Mouse (Mus musculus): ENCODE measurements around the gene Bcas3.

Bcas3 gene

DNA sequence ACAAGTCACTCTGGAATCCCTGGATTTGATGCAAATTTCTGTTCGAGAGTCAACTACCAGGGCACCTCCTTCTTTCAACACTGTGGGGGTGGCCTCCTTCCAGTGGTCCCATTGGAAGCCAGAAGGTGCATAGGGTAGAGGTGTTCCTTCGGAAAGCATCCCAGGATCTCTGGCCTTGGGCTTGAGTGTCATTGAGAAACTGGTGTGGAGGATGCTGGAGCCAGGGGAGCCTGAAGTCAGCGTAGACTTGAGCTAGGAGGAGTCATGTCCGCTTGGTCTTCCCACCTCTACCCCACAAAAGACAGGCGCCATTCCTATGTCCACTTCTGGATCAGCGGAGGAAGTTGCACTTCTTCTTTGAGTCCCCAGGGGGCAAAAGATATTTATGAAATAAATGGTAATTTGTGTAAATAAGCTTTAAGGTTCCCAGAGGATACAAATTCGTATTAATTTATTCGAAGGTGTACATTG is 488.3 kb downstream of the Bcas3 start:
- DNase-seq (ENCODE audit: low spot score in 2 of 2) = no peak

DNA sequence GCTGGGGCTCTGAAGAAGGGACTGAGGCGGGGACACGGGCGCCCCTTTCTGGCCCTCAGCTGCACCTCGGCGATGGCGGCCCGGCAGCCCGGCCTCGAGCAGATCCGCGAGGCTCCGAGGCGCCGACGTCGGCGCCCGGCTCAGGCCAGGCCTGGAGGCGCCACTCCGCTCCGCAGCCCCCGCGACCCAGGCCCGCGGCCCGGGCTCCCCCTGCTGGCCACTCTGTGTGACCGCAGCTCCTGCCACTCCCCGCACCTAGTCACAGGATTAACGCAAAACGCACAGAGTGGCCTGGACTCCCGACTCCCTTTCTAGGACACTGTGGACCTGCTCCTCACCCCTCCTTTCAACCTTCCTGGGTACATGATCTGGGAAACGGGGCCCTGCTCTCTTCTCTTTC is 489.0 kb downstream of the Bcas3 start:
- DNase-seq (ENCODE audit: low spot score in 2 of 2) = no peak

DNA sequence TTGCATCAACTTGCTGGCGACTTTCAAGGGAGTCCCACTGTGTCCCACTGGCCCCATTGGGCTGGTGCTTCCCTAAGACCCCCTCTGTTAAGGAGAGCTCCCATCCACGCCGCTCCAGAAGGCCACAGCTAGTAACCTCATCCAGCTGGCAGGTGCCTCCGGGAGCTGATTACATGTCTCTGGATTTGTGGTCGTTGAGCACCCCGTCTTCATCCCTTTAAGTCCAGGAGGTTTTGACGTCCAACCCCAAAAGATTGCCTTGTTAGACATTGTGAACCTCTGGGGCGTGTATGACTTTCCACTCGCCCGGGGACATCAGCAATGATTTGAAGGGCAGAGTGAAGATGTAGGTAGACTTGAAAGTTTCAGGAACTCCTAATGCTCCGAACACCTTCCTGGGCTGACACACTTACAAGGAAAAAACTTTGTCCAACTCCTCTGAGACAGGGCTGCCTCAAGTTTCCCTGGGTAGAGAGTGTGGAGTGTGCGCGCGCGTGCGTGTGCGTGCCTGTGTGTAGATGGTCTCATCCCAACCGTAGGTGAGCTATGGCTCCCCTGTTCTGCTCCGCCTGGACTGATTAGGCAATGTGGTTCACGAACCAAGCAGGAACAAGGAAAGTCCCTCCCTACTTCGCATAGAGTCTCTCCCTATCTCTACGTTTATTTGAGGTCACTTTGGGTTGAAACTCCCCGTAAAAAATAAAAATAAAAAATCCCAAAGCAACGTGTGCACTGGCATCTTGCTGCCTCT is 489.8 kb downstream of the Bcas3 start:
- DNase-seq (ENCODE audit: low spot score in 2 of 2) = no peak

DNA sequence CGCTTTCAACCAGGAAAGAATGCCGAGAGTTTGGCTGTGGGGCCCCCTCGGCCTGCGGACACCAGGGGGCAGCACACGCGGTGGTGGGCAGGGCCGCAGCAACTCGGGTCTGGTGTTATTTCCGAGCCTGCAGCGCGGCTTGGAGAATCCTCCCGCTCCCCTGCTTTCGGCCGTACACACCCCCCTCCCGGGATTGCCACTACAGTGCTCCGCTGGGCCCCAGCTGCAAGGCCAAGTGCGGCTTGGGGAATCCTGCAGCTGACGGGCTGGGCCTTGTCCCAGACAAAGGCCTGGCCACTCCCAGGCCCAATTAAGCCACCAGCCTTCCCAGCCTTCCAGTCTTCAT is 490.4 kb downstream of the Bcas3 start:
- DNase-seq (ENCODE audit: low spot score in 2 of 2) = no peak

DNA sequence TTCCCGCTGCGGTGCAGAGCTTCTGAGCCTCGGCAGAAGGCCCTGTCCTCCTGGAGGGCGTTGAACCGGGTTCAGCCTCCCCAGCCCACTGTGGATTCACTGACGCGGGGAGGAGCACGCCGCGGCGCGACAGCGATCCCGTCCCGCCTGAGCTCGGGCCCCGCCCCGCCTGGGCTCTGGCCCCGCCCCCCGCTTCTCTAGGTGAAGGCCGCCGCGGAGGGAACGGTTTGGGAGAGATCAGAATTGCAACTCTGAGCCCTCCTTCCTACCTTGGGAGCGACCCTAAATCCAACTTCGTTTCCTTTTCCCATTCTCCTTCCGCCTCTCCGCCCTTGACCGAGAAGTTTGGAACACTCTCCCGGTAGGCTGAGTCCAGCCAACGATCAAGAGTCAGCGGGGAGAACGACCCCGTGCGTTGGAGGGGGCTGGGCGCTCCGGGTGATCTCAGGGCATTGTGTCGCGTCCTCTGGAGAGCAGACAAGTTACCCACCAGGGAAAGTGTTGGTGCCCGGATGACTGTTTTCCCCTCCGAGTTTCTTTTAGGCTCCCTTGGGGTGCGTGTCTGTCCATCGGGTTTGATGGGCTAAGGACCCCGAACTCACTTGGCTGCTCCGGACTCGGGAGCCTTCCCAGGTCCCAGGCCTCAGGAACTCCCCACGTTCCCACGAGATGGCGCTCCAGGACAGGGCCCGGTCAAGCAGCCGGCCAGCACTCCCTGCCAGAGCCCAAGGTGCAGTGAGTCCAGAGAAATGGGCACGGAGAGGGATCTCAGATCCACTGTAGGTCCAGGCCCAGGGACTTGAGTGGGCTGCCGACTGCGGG is 491.4 kb downstream of the Bcas3 start:
- peak; percentile 71 to 75 for DNase-seq (ENCODE audit: low spot score in 2 of 2)

DNA sequence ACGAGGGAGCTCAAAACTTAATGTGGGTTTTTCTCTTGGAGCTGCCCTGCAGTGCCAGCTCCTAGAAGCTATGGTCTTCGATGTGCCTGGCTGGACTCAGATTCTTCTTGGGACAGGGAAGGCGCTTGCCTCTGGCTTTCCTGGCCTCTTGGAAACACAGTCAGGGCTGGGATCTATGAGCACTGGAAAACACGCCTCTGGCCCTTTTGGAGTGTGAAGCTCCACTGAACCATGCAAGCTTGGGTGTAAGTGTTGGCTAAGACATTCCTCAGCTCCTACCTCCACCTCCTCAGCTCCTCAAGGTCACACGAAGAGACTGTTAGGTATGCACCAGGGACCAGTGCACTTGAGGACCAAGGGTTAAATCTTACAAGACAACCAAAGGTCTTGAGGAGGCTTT is 492.0 kb downstream of the Bcas3 start:
- no peak for DNase-seq (ENCODE audit: low spot score in 2 of 2)

DNA sequence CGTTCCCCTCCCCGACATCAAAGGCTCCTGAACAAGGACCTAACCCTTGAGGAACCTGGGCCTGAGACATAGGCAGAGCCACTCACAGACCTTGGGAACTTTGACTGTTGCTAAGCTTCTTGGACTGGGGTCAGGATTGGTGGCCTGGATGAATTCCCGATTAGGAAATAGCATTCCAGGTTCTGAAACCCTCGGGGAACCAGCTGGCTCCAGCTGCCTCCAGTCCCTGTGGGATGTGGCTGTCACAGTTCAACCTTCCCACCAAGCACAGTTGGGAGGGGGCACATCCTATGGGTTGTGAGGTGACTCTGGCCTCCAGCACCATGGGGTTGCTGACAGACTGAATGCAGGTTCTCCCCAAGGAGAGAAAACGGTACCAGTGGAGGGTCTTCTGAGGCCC is 493.0 kb downstream of the Bcas3 start:
- DNase-seq (ENCODE audit: low spot score in 2 of 2) = no peak

DNA sequence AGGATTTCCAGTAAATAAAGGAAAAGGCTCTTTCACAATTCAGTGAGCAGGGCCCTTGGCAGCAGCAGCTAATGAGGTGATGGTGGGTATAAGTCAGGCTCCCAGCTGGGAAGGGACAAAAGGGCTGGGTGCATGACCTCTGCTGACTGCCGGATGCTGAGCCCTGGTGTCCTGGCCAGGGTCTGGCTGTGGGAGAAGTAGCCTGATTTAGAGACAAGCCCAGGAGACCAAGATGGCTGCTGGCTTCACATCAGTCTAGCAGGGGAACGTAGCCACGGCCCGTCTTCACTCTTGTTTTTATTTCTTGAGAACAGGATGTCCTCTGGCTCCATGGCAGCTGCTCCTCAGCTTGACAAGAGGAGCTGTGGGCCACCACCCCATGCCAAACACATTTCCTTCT is 493.5 kb downstream of the Bcas3 start:
- no peak for DNase-seq (ENCODE audit: low spot score in 2 of 2)

DNA sequence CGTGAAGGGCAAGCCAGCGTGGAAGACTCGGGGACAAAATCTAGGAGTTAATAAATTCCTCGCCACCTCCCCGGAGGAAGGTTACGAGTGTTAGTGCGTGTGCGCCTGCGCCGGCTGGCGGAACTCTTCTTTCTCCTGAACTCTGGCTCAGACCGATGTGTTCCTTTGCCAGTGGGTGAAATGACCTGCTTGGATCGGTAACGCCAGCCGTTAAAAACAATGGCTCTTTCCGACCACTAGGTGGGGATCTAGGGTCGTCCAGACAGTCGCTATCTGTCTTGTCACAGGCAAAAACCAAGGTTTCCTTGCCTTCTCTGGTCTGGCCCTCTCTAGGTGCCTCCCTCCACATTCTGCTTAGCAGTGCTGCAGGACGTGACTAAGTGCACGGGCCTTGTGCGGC is 496.1 kb downstream of the Bcas3 start:
- DNase-seq (ENCODE audit: low spot score in 2 of 2) = peak in 1 of 2 experiments; percentile 61

DNA sequence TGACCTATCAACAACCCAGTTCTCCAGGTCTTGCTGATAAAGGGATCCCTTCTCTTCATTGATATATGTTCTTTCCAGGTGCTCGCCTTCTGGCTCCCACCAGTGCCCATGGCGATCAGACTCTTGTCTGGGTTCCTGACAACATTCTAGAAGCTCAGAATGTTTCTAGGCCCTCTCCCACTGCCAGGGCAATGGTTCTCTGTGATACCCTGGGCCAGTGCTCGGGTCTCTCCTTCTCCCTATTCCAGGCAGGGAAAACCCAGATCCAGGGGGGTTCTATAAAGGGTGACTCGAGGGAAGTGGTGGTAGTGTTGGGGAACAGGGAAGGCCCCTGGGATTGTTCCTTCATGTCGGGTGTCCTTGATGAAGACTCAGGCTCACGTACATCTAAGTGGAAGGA is 497.3 kb downstream of the Bcas3 start, which contains the start of gene Gm11444:
Gm11444 (minus strand) TSS at position 101 of the 400 bp plus-strand sequence.
- DNase-seq (ENCODE audit: low spot score in 2 of 2) = no peak

DNA sequence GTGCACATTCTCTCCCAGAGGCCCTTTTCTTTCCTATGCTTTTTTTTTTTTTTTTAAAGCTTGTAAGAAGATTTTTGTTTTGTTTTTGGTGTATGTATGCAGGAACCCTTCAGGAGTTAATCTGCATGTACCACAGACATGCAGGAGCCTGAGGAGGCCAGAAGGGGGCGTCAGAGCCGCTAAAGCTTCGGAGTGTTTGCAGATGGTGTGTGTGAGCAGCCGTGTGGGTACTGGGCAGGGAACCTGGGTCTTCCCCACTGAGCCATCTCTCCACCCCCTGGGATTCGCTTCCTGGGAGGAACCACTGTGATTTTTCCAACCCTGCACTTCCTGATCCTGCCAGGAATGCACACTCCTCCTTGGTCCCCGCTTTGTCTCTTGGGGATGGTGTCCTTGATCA is 497.8 kb downstream of the Bcas3 start:
- DNase-seq (ENCODE audit: low spot score in 2 of 2) = no peak

DNA sequence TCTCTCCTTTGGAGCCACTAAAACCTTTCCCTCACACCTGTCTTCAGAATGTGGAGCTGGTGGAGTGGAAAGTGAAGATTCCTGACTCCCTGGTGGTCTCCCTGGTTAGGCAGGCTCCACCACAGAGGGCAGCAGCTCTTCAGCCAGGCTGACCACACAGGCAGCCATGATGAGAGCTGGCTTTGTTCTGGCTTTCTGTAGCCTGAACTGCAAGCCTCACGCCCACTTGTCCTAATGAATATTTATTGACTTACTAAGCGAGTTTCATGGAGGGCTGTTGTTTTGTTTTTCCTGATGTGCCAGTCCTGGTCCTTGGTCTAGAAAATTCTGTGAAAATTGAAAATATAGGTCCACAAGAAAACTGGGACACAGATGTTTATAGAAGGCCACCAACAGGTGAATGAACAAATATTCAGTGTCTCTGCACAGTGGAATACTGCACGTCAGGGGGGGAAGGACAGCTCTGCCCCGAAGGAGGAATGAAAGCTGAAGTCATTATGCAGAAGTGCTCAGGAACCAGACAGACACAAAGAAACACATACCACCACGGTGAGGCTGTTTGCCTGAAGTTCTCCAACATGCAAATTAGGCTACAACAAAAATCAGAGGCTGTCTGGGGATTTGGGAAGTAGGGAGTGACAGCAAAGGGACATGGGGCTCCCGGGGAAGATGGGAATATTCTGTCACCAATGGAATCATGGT is 505.2 kb downstream of the Bcas3 start:
- DNase-seq (ENCODE audit: low spot score in 2 of 2) = no peak

DNA sequence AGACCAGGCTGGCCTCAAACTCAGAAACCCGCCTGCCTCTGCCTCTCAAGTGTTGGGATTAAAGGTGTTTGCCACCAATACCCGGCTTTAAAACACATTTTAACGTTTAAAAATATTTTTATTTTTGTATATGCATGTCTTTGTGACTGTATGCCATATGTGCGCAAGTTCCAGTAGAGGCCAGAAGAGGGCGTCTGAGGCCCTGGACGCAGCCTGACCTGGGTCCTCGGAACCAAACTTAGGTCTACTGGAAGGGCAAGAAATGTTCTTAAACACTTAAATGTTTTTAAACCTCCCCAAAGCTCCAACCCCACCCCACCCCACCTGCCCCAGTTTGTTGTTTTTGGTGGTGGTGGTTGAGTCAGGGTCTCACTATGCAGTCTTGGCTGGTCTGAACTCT is 511.4 kb downstream of the Bcas3 start:
- no peak for DNase-seq (ENCODE audit: low spot score in 2 of 2)

Measured in frontal cortex, postnatal 36 days (tissue).